Mouse (Mus musculus): Measurements from ENCODE around the gene Maoa. TPM values are rescaled to one million over a fixed set of nuclear protein-coding genes. Genes with fewer than 3 reads are reported as not detected.

Gene Maoa
- polyA plus RNA-seq (2015; fragmentation: Nextera tagmentation; extraction: Ambion mirVana) = 14.2 and 15.1 TPM in 2 replicates

GRCm38 (mm10) chrX:16619034-16619929 lies at the start of gene Maoa:
TSS of gene Maoa (plus strand) at chrX:16619698.
- 11% methylated on average over 33 of the region's 33 CpGs for WGBS
- no peaks in the 10 kb centered on the region for H3K4me1 ChIP-seq (ENCODE audit: control insufficient read depth, insufficient read depth, low read length)
- peak within 1 kb of the TSS; percentile 72 for H3K4me2 ChIP-seq (ENCODE audit: low read depth, low read length)
- peak within 1 kb of the TSS; percentile 45; the same call in 1 of the 2 replicates for H3K27ac ChIP-seq (ENCODE audit: low read length)
- peak within 1 kb of the TSS; percentile 65 for H3K9ac ChIP-seq (ENCODE audit: low read depth, low read length)
- H3K9me3 ChIP-seq (ENCODE audit: control insufficient read depth, low read length) = no peaks in the 10 kb centered on the region
- peak; percentile 90 for ATAC-seq
- H3K4me3 ChIP-seq (ENCODE audit: low read length) = peak within 1 kb of the TSS; percentile 56
- H3K36me3 ChIP-seq (ENCODE audit: control insufficient read depth, insufficient read depth, low read length) = no peaks in the 10 kb centered on the region
- H3K27me3 ChIP-seq (replicated peaks; ENCODE audit: control insufficient read depth, insufficient read depth, low read length) = no peaks in the 10 kb centered on the region

GRCm38 (mm10) chrX:16618225-16619033 lies 1.1 kb upstream of the Maoa start:
- Histone ChIP-seq H3K27me3 (replicated peaks; ENCODE audit: control insufficient read depth, insufficient read depth, low read length) (no peaks in the 10 kb centered on the region), H3K4me2 (ENCODE audit: low read depth, low read length) (peak overlapping the region; percentile 72), H3K9me3 (ENCODE audit: control insufficient read depth, low read length) (no peaks in the 10 kb centered on the region), H3K9ac (ENCODE audit: low read depth, low read length) (peak overlapping the region; percentile 65), H3K4me3 (ENCODE audit: low read length) (peak overlapping the region; percentile 56), H3K27ac (ENCODE audit: low read length) (peak overlapping the region; percentile 33; the same call in 1 of the 2 replicates), H3K36me3 (ENCODE audit: control insufficient read depth, insufficient read depth, low read length) (no peaks in the 10 kb centered on the region), H3K4me1 (ENCODE audit: control insufficient read depth, insufficient read depth, low read length) (no peaks in the 10 kb centered on the region)
- ATAC-seq = peak; percentile 96
- 13% methylated on average over 53 of the region's 60 CpGs for WGBS

DNA sequence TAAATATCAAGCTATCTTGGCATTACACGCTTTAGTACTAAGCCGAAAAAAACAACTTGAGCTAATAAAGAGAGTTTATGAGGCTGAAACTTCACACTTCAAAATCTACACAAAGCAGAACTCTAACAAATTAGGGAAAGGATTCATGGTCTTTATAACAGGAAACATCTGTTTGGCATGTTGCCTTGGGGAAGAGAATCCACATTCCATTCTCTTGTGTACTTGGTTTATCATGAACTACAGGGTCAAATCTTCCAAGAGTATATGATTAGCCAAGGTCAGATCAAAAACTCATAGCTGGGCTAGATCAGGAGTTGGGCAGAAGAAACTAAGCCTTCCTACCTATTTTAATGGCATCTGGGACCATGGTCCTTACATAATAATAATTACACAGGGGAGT lies 37.0 kb downstream of the Maoa start:
- Histone ChIP-seq H3K9me3 (ENCODE audit: control insufficient read depth, low read length) (no peaks in the 10 kb centered on the region), H3K4me1 (ENCODE audit: control insufficient read depth, insufficient read depth, low read length) (no peaks in the 10 kb centered on the region), H3K27me3 (replicated peaks; ENCODE audit: control insufficient read depth, insufficient read depth, low read length) (no peaks in the 10 kb centered on the region), H3K4me3 (ENCODE audit: low read length) (no peak overlapping the region), H3K4me2 (ENCODE audit: low read depth, low read length) (no peak overlapping the region), H3K9ac (ENCODE audit: low read depth, low read length) (no peak overlapping the region), H3K36me3 (ENCODE audit: control insufficient read depth, insufficient read depth, low read length) (no peaks in the 10 kb centered on the region), H3K27ac (ENCODE audit: low read length) (no peak overlapping the region)
- no peak for ATAC-seq
- 60% methylated on average over 2 of the region's 2 CpGs for WGBS

DNA sequence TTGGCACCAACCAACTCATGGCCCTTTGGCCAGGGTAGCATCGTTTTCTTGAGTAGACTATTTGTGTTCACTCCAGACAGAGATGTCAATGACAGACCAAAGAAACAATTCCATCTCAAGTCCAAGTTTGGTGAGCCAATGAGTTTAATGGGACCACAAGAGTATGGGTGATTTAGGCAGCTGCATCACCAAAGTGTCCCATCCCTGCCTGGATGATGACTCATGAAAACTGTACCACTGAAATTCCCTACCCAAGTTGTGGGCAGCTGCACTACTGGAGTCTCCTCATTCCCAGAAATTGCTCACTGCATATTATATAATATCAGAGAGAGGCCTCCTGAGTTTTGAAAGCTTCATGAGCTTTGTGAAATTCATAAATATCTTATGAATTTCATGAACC lies 86.6 kb downstream of the Maoa start:
- no peaks in the 10 kb centered on the region for H3K9me3 ChIP-seq (ENCODE audit: control insufficient read depth, low read length)

DNA sequence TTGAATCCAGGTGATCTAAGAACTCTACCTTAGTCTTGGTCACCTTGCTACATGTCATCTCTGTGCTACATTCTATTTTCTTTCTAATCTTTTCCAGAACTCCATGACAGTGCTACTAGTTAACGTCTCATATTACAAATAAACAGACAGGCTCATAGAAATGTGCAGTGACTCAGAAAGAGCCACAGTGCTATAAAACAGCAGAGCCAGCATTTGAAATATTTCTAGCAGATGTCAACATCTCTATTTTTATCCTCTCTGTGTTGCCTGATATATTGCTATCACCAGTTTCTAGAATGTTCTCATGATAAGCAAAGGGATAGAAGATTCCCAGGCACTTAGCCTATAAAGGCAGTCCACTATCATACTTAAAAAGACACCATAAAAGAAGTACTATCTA lies 94.5 kb downstream of the Maoa start:
- no peaks in the 10 kb centered on the region for H3K27me3 ChIP-seq (replicated peaks; ENCODE audit: control insufficient read depth, insufficient read depth, low read length)
- no peak overlapping the region for H3K9ac ChIP-seq (ENCODE audit: low read depth, low read length)
- WGBS = 61% methylated on average over 1 of the region's 1 CpGs

More for the DNA sequence above, 86.6 kb downstream of the Maoa start:
- 78% methylated on average over 1 of the region's 1 CpGs for WGBS
- ATAC-seq = no peak
- Histone ChIP-seq H3K9ac (ENCODE audit: low read depth, low read length) (no peak overlapping the region), H3K27ac (ENCODE audit: low read length) (no peak overlapping the region), H3K4me1 (ENCODE audit: control insufficient read depth, insufficient read depth, low read length) (no peaks in the 10 kb centered on the region), H3K4me3 (ENCODE audit: low read length) (no peak overlapping the region), H3K36me3 (ENCODE audit: control insufficient read depth, insufficient read depth, low read length) (no peaks in the 10 kb centered on the region), H3K4me2 (ENCODE audit: low read depth, low read length) (no peak overlapping the region), H3K27me3 (replicated peaks; ENCODE audit: control insufficient read depth, insufficient read depth, low read length) (no peaks in the 10 kb centered on the region)

More for the DNA sequence above, 94.5 kb downstream of the Maoa start:
- no peak overlapping the region for H3K4me2 ChIP-seq (ENCODE audit: low read depth, low read length)
- ATAC-seq = no peak
- no peak overlapping the region for H3K4me3 ChIP-seq (ENCODE audit: low read length)
- H3K9me3 ChIP-seq (ENCODE audit: control insufficient read depth, low read length) = no peaks in the 10 kb centered on the region
- H3K4me1 ChIP-seq (ENCODE audit: control insufficient read depth, insufficient read depth, low read length) = no peaks in the 10 kb centered on the region
- no peak overlapping the region for H3K27ac ChIP-seq (ENCODE audit: low read length)
- H3K36me3 ChIP-seq (ENCODE audit: control insufficient read depth, insufficient read depth, low read length) = no peaks in the 10 kb centered on the region

Other genes starting within 250 kb of the Maoa start
- not detected in 2 replicates for gene Cypt1, start 96.8 kb upstream of the Maoa start, polyA plus RNA-seq (2015; fragmentation: Nextera tagmentation; extraction: Ambion mirVana)
- 193 and 262 TPM in 2 replicates for gene Maob, start 197.7 kb downstream of the Maoa start, polyA plus RNA-seq (2015; fragmentation: Nextera tagmentation; extraction: Ambion mirVana)

Data from intestine, embryonic 16.5 days (tissue).